Mouse (Mus musculus) megakaryocyte progenitor cell, adult 5-6 weeks (primary cell): ENCODE measurements around the gene Pard3b. TPM values are rescaled to one million over a fixed set of nuclear protein-coding genes. Genes with fewer than 3 reads are reported as not detected.

Experiments used
- ATAC-seq: replicated peaks from 2 replicates; pipeline ENCODE4 v1.8.0; 2016; ENCODE audit warnings: mild to moderate bottlenecking, moderate TSS enrichment, inconsistent platforms; ENCODE audit not compliant: poor library complexity
- total RNA-seq, 2 experiments: library from RNA; stranded (forward) in 1 of 2; stranded (reverse) in 1 of 2; fragments of 157-497, 149-512 nt in 1 of 2; fragments of 200-1000 nt in 1 of 2; gene quantifications; 2 replicates each; pipeline versions ENCODE4 v1.2.3 to v1.2.4; 2015 to 2017

Pard3b gene
- total RNA-seq, 2 experiments from 2014 or later, result 1.4 to 3.0 TPM

GRCm38 (mm10) chr1:62070617-62071016 is 432.0 kb downstream of the Pard3b start:
- ATAC-seq, result no peak

GRCm38 (mm10) chr1:62071139-62071538 is 432.5 kb downstream of the Pard3b start:
- no peak for ATAC-seq

GRCm38 (mm10) chr1:62076171-62076570 is 437.5 kb downstream of the Pard3b start:
- no peak for ATAC-seq

GRCm38 (mm10) chr1:62081129-62081528 is 442.5 kb downstream of the Pard3b start:
- no peak for ATAC-seq

- ATAC-seq, result no peak
Measured at GRCm38 (mm10) chr1:62085995-62086394, 447.4 kb downstream of the Pard3b start.

GRCm38 (mm10) chr1:62087464-62087863 is 448.8 kb downstream of the Pard3b start:
- no peak for ATAC-seq

GRCm38 (mm10) chr1:62094885-62095284 is 456.3 kb downstream of the Pard3b start:
- ATAC-seq, result no peak

- no peak for ATAC-seq
Measured at GRCm38 (mm10) chr1:62122426-62122825, 483.8 kb downstream of the Pard3b start.

GRCm38 (mm10) chr1:62129186-62129585 is 490.6 kb downstream of the Pard3b start:
- ATAC-seq, result no peak

GRCm38 (mm10) chr1:62148134-62148533 is 509.5 kb downstream of the Pard3b start:
- no peak for ATAC-seq

GRCm38 (mm10) chr1:62148786-62149185 is 510.2 kb downstream of the Pard3b start:
- peak; percentile 85 for ATAC-seq

GRCm38 (mm10) chr1:62155970-62156369 is 517.3 kb downstream of the Pard3b start:
- ATAC-seq, result no peak

GRCm38 (mm10) chr1:62159592-62159991 is 521.0 kb downstream of the Pard3b start:
- no peak for ATAC-seq

- peak; percentile 82 for ATAC-seq
Measured at GRCm38 (mm10) chr1:62175013-62175640, 536.5 kb downstream of the Pard3b start.

GRCm38 (mm10) chr1:62181638-62182037 is 543.0 kb downstream of the Pard3b start:
- no peak for ATAC-seq

- ATAC-seq, result no peak
Measured at GRCm38 (mm10) chr1:62182634-62183033, 544.0 kb downstream of the Pard3b start.

- ATAC-seq, result no peak
Measured at GRCm38 (mm10) chr1:62190786-62191185, 552.2 kb downstream of the Pard3b start.

GRCm38 (mm10) chr1:62197515-62197914 is 558.9 kb downstream of the Pard3b start:
- ATAC-seq, result no peak

- ATAC-seq, result no peak
Measured at GRCm38 (mm10) chr1:62200919-62201318, 562.3 kb downstream of the Pard3b start.

- no peak for ATAC-seq
Measured at GRCm38 (mm10) chr1:62201686-62202257, 563.1 kb downstream of the Pard3b start.

GRCm38 (mm10) chr1:62213285-62213684 is 574.7 kb downstream of the Pard3b start:
- ATAC-seq, result peak; percentile 68

GRCm38 (mm10) chr1:62215842-62216241 is 577.2 kb downstream of the Pard3b start:
- no peak for ATAC-seq

- no peak for ATAC-seq
Measured at GRCm38 (mm10) chr1:62216568-62216967, 577.9 kb downstream of the Pard3b start.
